Mouse (Mus musculus): ENCODE measurements at regions not wholly inside any gene's neighbourhood (a gene's known extent, or its start where the extent isn't known, plus 50 kb on each side); places are given as distances from the start of the nearest gene placed in this dataset.

DNA sequence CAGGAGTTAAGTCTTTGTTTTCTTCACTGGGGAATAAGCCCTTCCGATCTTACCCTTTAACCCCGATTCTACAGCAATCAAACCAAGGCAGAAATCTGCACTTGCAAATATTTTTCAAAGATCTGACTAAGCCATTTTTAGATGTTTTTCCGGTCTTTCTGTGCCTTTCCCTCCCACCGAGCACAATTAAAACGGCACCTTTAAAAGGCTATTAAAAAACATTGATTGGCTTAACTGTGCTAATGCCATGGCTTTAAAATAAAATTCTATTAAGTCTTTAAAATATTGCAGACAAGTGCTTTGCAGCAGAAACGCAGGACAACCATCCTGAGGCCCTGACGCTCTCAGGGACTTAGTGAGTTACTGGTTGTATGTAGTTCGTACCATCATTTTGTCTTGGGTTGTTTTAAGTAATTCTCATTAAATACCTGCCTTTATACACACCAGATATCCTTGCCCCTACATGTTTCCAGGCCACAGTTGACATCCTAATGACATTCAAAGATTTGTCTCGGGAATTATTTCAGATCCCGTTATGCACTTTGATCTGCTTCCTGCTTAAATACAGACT is 197.6 kb upstream of the Hnrnpa3 start:
- TF ChIP-seq CTCF (IDR thresholded peaks at IDR 0.05; ENCODE audit: low read depth, low read length) (no peak), GATA1 (IDR thresholded peaks at IDR 0.05; ENCODE audit: borderline replicate concordance, low read length) (no peak), TAL1 (conservative IDR thresholded peaks at IDR 0.05; ENCODE audit: low read depth, low read length) (no peak)

Data from G1E (cell line).